Comparison of ENCODE assay signal across 9 mouse cellular contexts in genomic region chr19:45796061-45796556, GRCm38 (mm10). TPM values are rescaled to one million over a fixed set of nuclear protein-coding genes. Genes with fewer than 3 reads are reported as not detected.
DNase-seq lines count a peak whose midpoint lies in the region; ATAC-seq lines count a peak whose summit lies in the region.
"Had no signal": no experiment of that assay in that cellular context is flagged by ENCODE, and none has a peak within 500 bp of the region (broad histone marks: within the 10 kb centered on the region; RNA-seq: fewer than 3 reads in every experiment).

No protein-coding gene starts in this region.

- H3K36me3 ChIP-seq in embryonic facial prominence, embryonic 14.5 days (ENCODE audit: control insufficient read depth, insufficient read depth, low read length): no peaks in the 10 kb centered on the region
- no peaks in the 10 kb centered on the region for H3K36me3 ChIP-seq in limb, embryonic 13.5 days

- H3K4me3 ChIP-seq in embryonic facial prominence, embryonic 14.5 days (ENCODE audit: low read depth, low read length): peak overlapping the region; percentile 21
- H3K4me3 ChIP-seq in limb, embryonic 13.5 days: peak overlapping the region; percentile 30

- 0 out of 2 replicates have a peak, but pooled peaks cover 5% of the 10 kb centered on the region for H3K4me1 ChIP-seq in embryonic facial prominence, embryonic 14.5 days (ENCODE audit: control insufficient read depth, insufficient read depth, low read length)
- peaks cover 13% of the 10 kb centered on the region for H3K4me1 ChIP-seq in limb, embryonic 13.5 days

- no peak overlapping the region for H3K27ac ChIP-seq in embryonic facial prominence, embryonic 14.5 days (replicated peaks; ENCODE audit: low read depth, low read length)
- no peak overlapping the region for H3K27ac ChIP-seq in limb, embryonic 13.5 days

- H3K9me3 ChIP-seq in embryonic facial prominence, embryonic 14.5 days (ENCODE audit: control insufficient read depth, low read length): no peaks in the 10 kb centered on the region
- H3K9me3 ChIP-seq in limb, embryonic 13.5 days: 0 out of 2 replicates have a peak, but pooled peaks cover 3% of the 10 kb centered on the region

- ATAC-seq in embryonic facial prominence, embryonic 14.5 days (ENCODE audit: low read depth): peak; percentile 56
- ATAC-seq in limb, embryonic 13.5 days (ENCODE audit: low FRiP score, low read depth): 0 out of 2 replicates have a peak, but pooled peaks have one; percentile 59
- ATAC-seq in cerebellum, adult (ENCODE audit: insufficient number of reproducible peaks, low FRiP score, low TSS enrichment): no peak

- WGBS in embryonic facial prominence, embryonic 14.5 days: 6% methylated on average over 14 of the region's 15 CpGs
- 7% methylated on average over 15 of the region's 15 CpGs for WGBS in limb, embryonic 13.5 days

- H3K27me3 ChIP-seq in embryonic facial prominence, embryonic 14.5 days (replicated peaks; ENCODE audit: control insufficient read depth, insufficient read depth, low read length): no peaks in the 10 kb centered on the region
- no peaks in the 10 kb centered on the region for H3K27me3 ChIP-seq in limb, embryonic 13.5 days

- peak overlapping the region; percentile 28; the same call in 1 of the 2 replicates for H3K9ac ChIP-seq in embryonic facial prominence, embryonic 14.5 days (ENCODE audit: low read depth, low read length)
- H3K9ac ChIP-seq in limb, embryonic 13.5 days: no peak overlapping the region

- DNase-seq in kidney, postnatal 10 days: peak; percentile 31
- DNase-seq in kidney, adult 18-20 months: no peak
- DNase-seq in embryonic facial prominence, embryonic 14.5 days (ENCODE audit: low spot score): peak; percentile 72
- DNase-seq in neural tube, embryonic 10.5 days (ENCODE audit: extremely low spot score, low spot score): peak; percentile 40
- DNase-seq in layer of hippocampus, postnatal 25 days (ENCODE audit: extremely low spot score in 1 of 2, low spot score in 1 of 2): no peak
- no peak for DNase-seq in urinary bladder, postnatal 25 days (ENCODE audit: low spot score)

- H3K4me2 ChIP-seq in embryonic facial prominence, embryonic 14.5 days (ENCODE audit: low read depth, low read length): peak overlapping the region; percentile 51
- peak overlapping the region; percentile 61 for H3K4me2 ChIP-seq in limb, embryonic 13.5 days (replicated peaks)

RNA-seq across cellular contexts. Expression of gene Mgea5, which starts 12.5 kb away (rescaled TPM):
- 52.3 and 56.5 TPM in 2 replicates for polyA plus RNA-seq in embryonic facial prominence, embryonic 14.5 days (2014; fragmentation: Nextera tagmentation; extraction: Ambion mirVana)
- 66.0 and 68.2 TPM in 2 replicates for polyA plus RNA-seq in limb, embryonic 13.5 days (2015; fragmentation: Nextera tagmentation; extraction: Ambion mirVana)
- 100 to 1,000 TPM; 147 to 148 TPM for total RNA-seq in layer of hippocampus, postnatal 25 days (2021)

RNA-seq across cellular contexts. Expression of gene Kcnip2, which starts 19.8 kb away (rescaled TPM):
- 1.4 and 1.5 TPM in 2 replicates for polyA plus RNA-seq in embryonic facial prominence, embryonic 14.5 days (2014; fragmentation: Nextera tagmentation; extraction: Ambion mirVana)
- 0.55 and 0.70 TPM in 2 replicates for polyA plus RNA-seq in limb, embryonic 13.5 days (2015; fragmentation: Nextera tagmentation; extraction: Ambion mirVana)
- total RNA-seq in layer of hippocampus, postnatal 25 days (2021): 100 to 1,000 TPM; 229 to 230 TPM

RNA-seq across cellular contexts. Expression of gene Npm3, which starts 46.7 kb away (rescaled TPM):
- polyA plus RNA-seq in embryonic facial prominence, embryonic 14.5 days (2014; fragmentation: Nextera tagmentation; extraction: Ambion mirVana): 18.9 and 19.8 TPM in 2 replicates
- polyA plus RNA-seq in limb, embryonic 13.5 days (2015; fragmentation: Nextera tagmentation; extraction: Ambion mirVana): 15.4 and 16.8 TPM in 2 replicates
- 10 to 100 TPM; 10.4 to 10.9 TPM for total RNA-seq in layer of hippocampus, postnatal 25 days (2021)

RNA-seq across cellular contexts. Expression of gene Fgf8, which starts 53.4 kb away (rescaled TPM):
- polyA plus RNA-seq in embryonic facial prominence, embryonic 14.5 days (2014; fragmentation: Nextera tagmentation; extraction: Ambion mirVana): 0.25 TPM in 1 of 2 replicates, not detected in the other
- polyA plus RNA-seq in limb, embryonic 13.5 days (2015; fragmentation: Nextera tagmentation; extraction: Ambion mirVana): 2.7 and 3.5 TPM in 2 replicates
- not detected for total RNA-seq in layer of hippocampus, postnatal 25 days (2021)
- total RNA-seq: neutrophil, adult 5-6 weeks had no signal

Comparison
In these comparisons a context has a peak if more than half of its experiments do, and no peak if none do; other contexts are left out.
1. DNase-seq: peak in kidney, postnatal 10 days (single experiment), embryonic facial prominence, embryonic 14.5 days (single experiment) and neural tube, embryonic 10.5 days (single experiment); none in kidney, adult 18-20 months (single experiment), layer of hippocampus, postnatal 25 days (0 of 2) and urinary bladder, postnatal 25 days (single experiment).